Mouse (Mus musculus) kidney, embryonic 14.5 days (tissue): ENCODE data around the gene Sema4d. TPM values are rescaled to one million over a fixed set of nuclear protein-coding genes. Genes with fewer than 3 reads are reported as not detected.
A peak's percentile ranks its signal among the peaks of the same experiment; 100 is the strongest.

Experiments
- ATAC-seq: fragments of 200-750 bp; cut with Nextera tagmentation; 2 replicates; pipeline ENCODE4 v1.8.0; 2017; ENCODE audit warnings: moderate number of reproducible peaks, mild to moderate bottlenecking, moderate TSS enrichment, moderate library complexity; ENCODE audit not compliant: low FRiP score, low TSS enrichment
- H3K27ac ChIP-seq: fragments of 300-500 bp; sonication (generic); 2 replicates; pipeline ENCODE4 v1.5.1; 2014; ENCODE audit warnings: low read depth, mild to moderate bottlenecking, low read length, moderate library complexity, mixed read lengths
- H3K27me3 ChIP-seq: fragments of 300-500 bp; sonication (generic); 2 replicates; pipeline ENCODE4 v1.6.1; 2014; ENCODE audit warnings: mild to moderate bottlenecking, low read length; ENCODE audit not compliant: control insufficient read depth, insufficient read depth
- H3K36me3 ChIP-seq: fragments of 300-500 bp; sonication (generic); 2 replicates; pipeline ENCODE4 v1.6.1; 2014; ENCODE audit warnings: low read length, mixed read lengths; ENCODE audit not compliant: control insufficient read depth, insufficient read depth
- H3K4me1 ChIP-seq: fragments of 300-500 bp; sonication (generic); 2 replicates; pipeline ENCODE4 v1.6.1; 2014; ENCODE audit warnings: low read length, mixed read lengths; ENCODE audit not compliant: control insufficient read depth, insufficient read depth
- H3K4me2 ChIP-seq: fragments of 300-500 bp; sonication (generic); replicated peaks from 2 replicates; pipeline ENCODE4 v1.6.1; 2014; ENCODE audit warnings: low read depth, mild to moderate bottlenecking, low read length
- H3K4me3 ChIP-seq: fragments of 300-500 bp; sonication (generic); 2 replicates; pipeline ENCODE4 v1.5.1; 2014; ENCODE audit warnings: mild to moderate bottlenecking, low read length
- H3K9ac ChIP-seq: fragments of 300-500 bp; sonication (generic); 2 replicates; pipeline ENCODE4 v1.6.1; 2014; ENCODE audit warnings: low read depth, mild to moderate bottlenecking, low read length, moderate library complexity
- H3K9me3 ChIP-seq: fragments of 300-500 bp; sonication (generic); 2 replicates; pipeline ENCODE4 v1.6.1; 2016; ENCODE audit warnings: low read length; ENCODE audit not compliant: control insufficient read depth
- WGBS: fragments of 180-500 bp; shearing (Covaris S2); extraction: QIAGEN DNeasy Blood & Tissue Kit; methylation state at CpG from one replicate; pipeline ENCODE4 v1.1.7; 2014; 5-methylcytosine and 5-hydroxymethylcytosine counted together
- microRNA-seq: library from miRNA; unstranded; fragments of <30 nt; microRNA quantifications from one replicate; pipeline ENCODE4, GENCODE M21; 2016
- polyA plus RNA-seq: library from polyadenylated mRNA; unstranded; fragments of >200 nt; fragmentation: Nextera tagmentation; extraction: Ambion mirVana; gene quantifications from 2 replicates; pipeline ENCODE4 v1.2.1, GENCODE M21; 2014

Sema4d gene
- polyA plus RNA-seq, 1 experiment from 2014 or later, result 20.2 TPM

- H3K27ac ChIP-seq, result peak within 1 kb of the TSS; percentile 71
- under 1% methylated on average over 83 of the region's 83 CpGs for WGBS
- no peaks in the 10 kb centered on the region for H3K27me3 ChIP-seq
- H3K9ac ChIP-seq, result peak within 1 kb of the TSS; percentile 95
- peak within 1 kb of the TSS; percentile 63 for H3K4me2 ChIP-seq
- H3K4me1 ChIP-seq, result peaks cover 25% of the 10 kb centered on the region
- H3K9me3 ChIP-seq, result no peaks in the 10 kb centered on the region
- H3K4me3 ChIP-seq, result peak within 1 kb of the TSS; percentile 91
- H3K36me3 ChIP-seq, result peaks cover 7% of the 10 kb centered on the region; the same call in 1 of the 2 replicates
- peak; percentile 97 for ATAC-seq
These were observed 148.4 kb downstream of the Sema4d start, which contains the start of gene Cks2 for GRCm38 (mm10) chr13:51644829-51645789. Cks2 (plus strand) TSS chr13:51645232.

GRCm38 (mm10) chr13:51643924-51644828 is 149.4 kb downstream of the Sema4d start:
- peak overlapping the region; percentile 65; the same call in 1 of the 2 replicates for H3K27ac ChIP-seq
- WGBS, result 49% methylated on average over 20 of the region's 20 CpGs
- 0 out of 2 replicates have a peak, but pooled peaks have one; percentile 2 for ATAC-seq
- peak overlapping the region; percentile 91 for H3K4me3 ChIP-seq
- no peaks in the 10 kb centered on the region for H3K9me3 ChIP-seq
- no peaks in the 10 kb centered on the region for H3K27me3 ChIP-seq
- peak overlapping the region; percentile 56 for H3K4me2 ChIP-seq
- no peaks in the 10 kb centered on the region for H3K36me3 ChIP-seq
- H3K9ac ChIP-seq, result peak overlapping the region; percentile 44; the same call in 1 of the 2 replicates
- H3K4me1 ChIP-seq, result peaks cover 25% of the 10 kb centered on the region

- Histone ChIP-seq H3K36me3 (no peaks in the 10 kb centered on the region), H3K27me3 (no peaks in the 10 kb centered on the region), H3K4me1 (peaks cover 16% of the 10 kb centered on the region), H3K4me2 (peak overlapping the region; percentile 21; the same call in 1 of the 2 replicates), H3K27ac (0 out of 2 replicates have a peak overlapping the region, but pooled peaks have one; percentile 26), H3K9ac (no peak overlapping the region), H3K9me3 (no peaks in the 10 kb centered on the region), H3K4me3 (no peak overlapping the region)
- 16% methylated on average over 11 of the region's 11 CpGs for WGBS
- no peak for ATAC-seq
These were observed 151.3 kb downstream of the Sema4d start for GRCm38 (mm10) chr13:51642171-51642778.

- H3K9ac ChIP-seq, result no peak overlapping the region
- ATAC-seq, result no peak
These were observed 152.1 kb downstream of the Sema4d start for GRCm38 (mm10) chr13:51641424-51641823.

GRCm38 (mm10) chr13:51638958-51639357 is 154.6 kb downstream of the Sema4d start:
- ATAC-seq, result no peak
- 88% methylated on average over 4 of the region's 4 CpGs for WGBS

More at GRCm38 (mm10) chr13:51641424-51641823, 152.1 kb downstream of the Sema4d start:
- no peaks in the 10 kb centered on the region for H3K9me3 ChIP-seq
- H3K36me3 ChIP-seq, result no peaks in the 10 kb centered on the region
- no peak overlapping the region for H3K4me3 ChIP-seq
- no peak overlapping the region for H3K4me2 ChIP-seq
- H3K27me3 ChIP-seq, result no peaks in the 10 kb centered on the region
- H3K27ac ChIP-seq, result no peak overlapping the region
- H3K4me1 ChIP-seq, result peaks cover 8% of the 10 kb centered on the region
- 87% methylated on average over 3 of the region's 3 CpGs for WGBS

More at GRCm38 (mm10) chr13:51638958-51639357, 154.6 kb downstream of the Sema4d start:
- Histone ChIP-seq H3K27ac (no peak overlapping the region), H3K4me1 (peaks cover 8% of the 10 kb centered on the region), H3K4me3 (no peak overlapping the region), H3K9me3 (no peaks in the 10 kb centered on the region), H3K9ac (no peak overlapping the region), H3K36me3 (no peaks in the 10 kb centered on the region), H3K27me3 (no peaks in the 10 kb centered on the region), H3K4me2 (no peak overlapping the region)

Small RNA genes within 50 kb of the gene (microRNA-seq; reads per million reads assigned to microRNA genes)
- not detected for gene Gm23566

Other genes with a start within 250 kb of the Sema4d start
- 0.11 and 0.12 TPM in 2 replicates for gene Shc3, start 224.3 kb downstream of the Sema4d start, polyA plus RNA-seq
- gene Cks2, start 148.5 kb downstream of the Sema4d start, polyA plus RNA-seq, result 414 and 561 TPM in 2 replicates
- gene Secisbp2, start 142.1 kb downstream of the Sema4d start, polyA plus RNA-seq, result 32.1 and 38.5 TPM in 2 replicates
- 26.6 and 29.0 TPM in 2 replicates for gene Gadd45g, start 52.9 kb upstream of the Sema4d start, polyA plus RNA-seq